Mouse (Mus musculus) inflammation-experienced regulatory T-cells, adult 6 months (primary cell): ENCODE measurements around the gene Cdh3. TPM values are rescaled to one million over a fixed set of nuclear protein-coding genes. Genes with fewer than 3 reads are reported as not detected.
"Not testable (repeated sequence)": the region's sequence is repeated elsewhere in the genome, so short reads cannot be mapped to it uniquely, and the experiment has no call there.

Source experiments
- ATAC-seq: one replicate; pipeline ENCODE4 v1.8.0; 2017
- polyA plus RNA-seq, 3 experiments: library from polyadenylated mRNA; unstranded; fragments of 100-300 nt; shearing (Covaris generic); gene quantifications; one replicate each; pipeline ENCODE4 v1.2.1; 2017

The Cdh3 gene
- polyA plus RNA-seq, 3 experiments from 2014 or later = not detected

DNA sequence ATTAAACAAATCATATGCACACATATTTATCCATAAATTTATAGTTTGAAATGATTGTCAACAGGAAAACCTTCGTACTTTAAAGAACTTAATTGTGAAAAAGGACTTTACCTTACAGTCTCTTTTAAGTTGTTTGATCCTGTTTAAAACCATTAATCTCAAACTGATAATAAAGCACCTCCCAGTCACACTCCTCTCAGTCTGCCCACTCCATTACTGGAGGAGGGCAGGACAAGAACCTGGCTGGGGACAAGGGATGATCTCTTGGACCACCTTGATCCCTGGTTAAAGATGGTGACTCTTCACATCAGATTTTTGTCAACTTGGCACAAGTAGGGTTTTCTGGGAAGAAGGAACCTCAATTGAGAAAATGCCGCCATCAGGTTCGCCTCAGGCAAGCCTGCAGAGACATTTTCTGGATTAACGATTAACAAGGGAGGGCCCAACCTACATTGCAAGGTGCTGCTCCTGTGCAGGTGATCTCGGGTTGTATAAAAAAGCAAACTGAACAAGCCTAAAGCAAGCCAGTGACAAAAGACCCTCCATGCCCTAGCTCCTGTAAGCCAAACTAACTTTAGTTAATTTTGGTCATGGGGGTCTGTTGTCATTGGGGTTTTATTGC lies 61.0 kb downstream of the Cdh3 start:
- no peak for ATAC-seq

DNA sequence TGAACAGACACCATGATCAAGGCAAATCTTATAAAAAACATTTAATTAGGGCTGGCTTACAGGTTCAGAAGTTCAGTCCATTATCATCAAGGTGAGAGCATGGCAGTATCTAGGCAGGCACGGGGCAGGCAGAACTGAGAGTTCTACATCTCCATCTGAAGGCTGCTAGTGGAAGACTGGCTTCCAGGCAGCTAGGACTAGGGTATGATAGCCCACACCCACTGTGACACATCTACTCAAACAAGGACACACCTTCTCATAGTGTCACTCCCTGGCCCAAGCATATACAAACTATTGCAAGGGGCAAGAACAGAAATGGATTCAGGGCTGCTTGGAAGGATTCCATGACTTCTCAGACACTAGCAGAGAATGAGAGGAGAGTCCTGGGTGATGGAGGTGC lies 61.5 kb downstream of the Cdh3 start:
- ATAC-seq = not testable (repeated sequence)

DNA sequence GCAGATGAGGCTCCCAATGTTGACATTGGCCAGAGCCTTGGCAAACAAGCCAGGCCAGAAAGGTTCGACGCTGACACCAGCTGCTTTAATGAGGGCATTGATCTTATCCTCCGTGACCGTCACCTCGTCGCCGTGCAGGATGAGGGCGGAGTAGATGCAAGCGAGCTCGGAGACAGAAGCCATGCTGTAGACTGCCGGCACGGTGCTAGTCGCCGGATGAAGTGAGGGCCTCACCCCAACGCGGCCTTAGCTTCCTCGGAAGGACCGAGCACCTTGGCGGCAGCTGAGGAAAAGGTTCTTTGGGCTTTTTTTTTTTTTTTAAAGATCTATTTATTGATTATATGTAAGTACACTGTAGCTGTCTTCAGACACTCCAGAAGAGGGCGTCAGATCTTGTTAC lies 62.5 kb downstream of the Cdh3 start, which contains the start of gene Gm10073:
Gene Gm10073 (minus strand): TSS at position 294 of the 400 bp plus-strand sequence.
- not testable (repeated sequence) for ATAC-seq

DNA sequence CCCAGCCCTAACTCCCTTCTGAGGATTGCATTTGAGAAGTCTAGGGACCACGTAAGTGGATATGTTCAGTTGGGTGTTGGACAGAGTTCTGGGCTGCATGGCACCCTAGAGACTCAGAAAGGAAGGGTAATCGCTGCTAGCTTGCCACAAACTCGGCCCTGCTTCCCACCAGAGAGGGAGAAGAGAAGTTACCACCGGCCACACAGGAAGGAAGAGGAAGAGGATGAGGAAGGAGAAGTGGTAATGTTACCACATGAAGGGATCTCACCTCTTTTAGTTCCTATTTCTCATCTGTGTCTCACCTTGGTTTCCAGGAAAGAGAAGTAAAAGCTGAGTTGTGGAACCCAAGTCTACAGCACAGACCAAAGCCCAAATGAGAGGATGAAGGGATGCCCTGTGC lies 63.6 kb downstream of the Cdh3 start:
- no peak for ATAC-seq

DNA sequence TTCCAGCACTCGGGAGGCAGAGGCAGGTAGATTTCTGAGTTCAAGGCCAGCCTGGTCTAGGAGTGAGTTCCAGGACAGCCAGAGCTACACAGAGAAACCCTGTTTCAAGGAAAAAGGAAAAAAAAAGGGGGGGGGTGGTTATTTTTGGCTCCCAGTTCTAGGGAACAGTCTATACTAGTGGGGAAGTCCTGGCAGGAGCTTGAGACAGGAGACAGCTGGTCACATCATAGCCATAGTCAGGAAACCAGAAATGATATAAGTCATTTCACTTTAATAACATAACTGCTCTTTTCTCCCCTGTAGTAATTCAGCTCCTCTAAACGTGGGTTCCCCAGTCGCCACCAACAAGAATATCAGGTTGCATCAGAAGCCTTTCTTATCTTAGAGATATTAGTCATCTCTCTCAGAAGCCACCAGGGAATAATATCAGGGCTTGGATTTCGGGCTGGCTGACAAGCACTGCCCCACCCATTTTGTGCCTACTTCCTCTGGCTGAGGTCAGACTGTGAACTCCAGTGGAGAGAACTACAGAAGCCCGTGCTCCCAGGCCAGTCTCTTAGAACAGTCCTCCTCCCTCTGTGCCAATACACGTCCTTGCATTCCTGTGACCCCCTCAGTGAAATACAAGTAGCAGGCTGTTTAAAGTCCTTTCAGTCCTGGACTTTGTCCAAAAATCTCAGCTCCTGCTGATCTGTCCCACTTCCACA lies 66.3 kb downstream of the Cdh3 start:
- no peak for ATAC-seq

DNA sequence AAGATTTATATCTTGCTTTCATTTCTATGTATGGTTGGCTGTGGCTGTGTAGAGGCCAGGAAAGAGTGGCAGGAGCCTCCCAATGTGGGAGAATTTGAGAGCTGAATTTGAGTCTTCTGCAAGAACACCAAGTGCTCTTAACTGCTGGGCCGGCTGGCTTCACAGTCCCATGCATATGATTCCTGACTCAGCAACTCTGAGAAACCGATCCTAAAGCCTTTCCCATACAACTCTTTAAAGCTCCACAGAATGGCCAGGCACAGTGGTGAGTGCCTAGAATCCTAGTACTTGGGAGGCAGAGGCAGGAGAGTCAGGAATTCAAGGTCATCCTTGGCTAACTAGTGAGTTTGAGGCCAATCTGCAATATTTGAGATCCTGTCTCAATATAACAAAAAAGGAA lies 68.8 kb downstream of the Cdh3 start:
- ATAC-seq = no peak

DNA sequence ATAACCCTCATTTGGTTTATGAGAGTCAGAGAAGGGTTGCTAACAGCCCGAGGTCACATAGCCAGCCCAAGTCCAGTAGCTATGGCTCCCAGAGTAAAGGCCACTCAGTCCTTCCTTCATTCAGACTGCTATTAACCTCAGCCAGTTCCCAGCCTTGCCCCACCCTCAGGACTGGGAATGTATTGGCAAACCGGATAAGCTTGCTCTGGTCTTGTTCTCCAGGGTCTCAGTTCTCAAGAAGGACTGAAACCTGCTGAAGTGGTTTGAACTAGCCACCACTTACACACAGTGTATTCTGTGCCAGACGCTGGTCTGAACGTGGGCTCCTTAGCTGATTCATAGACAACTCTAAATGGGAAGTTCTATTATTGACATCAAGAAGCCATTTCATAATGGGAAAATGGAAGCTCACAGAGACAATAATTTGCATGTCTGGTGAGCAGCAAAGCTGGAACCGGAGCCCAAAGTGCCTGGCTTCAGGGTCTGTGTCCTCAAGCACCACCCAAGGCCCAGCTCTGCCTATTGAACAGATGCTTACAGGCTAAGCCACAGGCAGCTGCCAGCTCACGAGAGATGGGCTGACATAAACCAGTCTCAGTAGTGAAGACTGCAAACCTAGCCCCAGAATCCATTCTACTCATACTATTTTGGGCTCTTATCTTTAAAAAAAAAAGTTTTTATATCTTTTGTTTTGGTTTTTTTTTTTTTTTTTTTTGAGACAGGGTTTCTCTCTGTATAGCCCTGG lies 70.8 kb downstream of the Cdh3 start:
- ATAC-seq = no peak

DNA sequence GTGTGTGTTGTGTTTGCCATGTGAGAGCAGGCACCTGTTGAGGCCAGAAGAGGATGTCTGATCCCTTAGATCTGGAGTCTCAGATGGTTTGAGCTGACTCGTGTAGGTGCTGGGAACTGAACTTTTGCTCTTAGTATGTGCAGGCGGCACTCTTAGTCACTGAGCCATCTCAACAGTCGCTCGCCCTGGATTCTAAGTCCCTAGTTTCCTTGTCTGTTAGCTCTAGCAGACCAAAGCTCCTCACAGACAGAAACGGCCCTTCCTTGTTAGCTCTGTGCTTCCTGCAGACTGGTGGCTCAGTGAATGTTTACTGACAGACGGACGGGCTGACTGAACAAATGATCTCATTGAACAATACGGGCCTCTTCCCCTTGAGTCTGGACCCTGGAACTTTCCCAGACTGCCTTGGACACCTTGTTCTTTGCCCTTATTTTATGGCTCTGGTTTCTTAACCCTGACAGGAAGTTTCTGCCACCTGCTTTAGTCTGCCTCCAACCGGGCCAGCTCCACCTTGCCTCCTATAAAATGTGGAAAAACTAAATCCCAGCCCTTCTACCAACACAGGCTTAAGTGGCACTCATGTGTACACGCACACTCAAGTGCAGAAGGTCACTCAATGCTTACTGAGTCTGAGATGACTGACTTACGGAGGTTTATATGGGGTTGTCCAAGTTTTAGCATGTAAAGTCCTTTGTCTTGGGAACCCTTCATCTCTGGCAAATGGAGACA lies 74.4 kb downstream of the Cdh3 start:
- no peak for ATAC-seq

DNA sequence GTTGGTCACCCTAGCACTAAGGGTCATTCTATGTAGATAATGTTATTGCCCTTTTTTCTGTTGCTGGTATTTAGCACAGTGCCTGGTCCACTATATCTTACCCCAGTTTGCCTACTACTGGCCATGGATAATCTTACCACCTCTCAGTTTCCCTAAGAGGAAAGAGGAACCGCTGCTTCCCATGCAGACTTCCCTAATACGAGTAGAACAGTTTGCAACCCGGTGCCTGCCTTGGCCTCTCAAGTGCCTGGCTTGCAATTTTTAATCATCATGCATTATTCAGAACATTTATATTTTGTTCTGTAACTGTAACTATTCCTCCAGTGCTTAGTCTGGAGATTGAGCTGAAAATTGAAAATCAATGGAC lies 75.0 kb downstream of the Cdh3 start:
- no peak for ATAC-seq

DNA sequence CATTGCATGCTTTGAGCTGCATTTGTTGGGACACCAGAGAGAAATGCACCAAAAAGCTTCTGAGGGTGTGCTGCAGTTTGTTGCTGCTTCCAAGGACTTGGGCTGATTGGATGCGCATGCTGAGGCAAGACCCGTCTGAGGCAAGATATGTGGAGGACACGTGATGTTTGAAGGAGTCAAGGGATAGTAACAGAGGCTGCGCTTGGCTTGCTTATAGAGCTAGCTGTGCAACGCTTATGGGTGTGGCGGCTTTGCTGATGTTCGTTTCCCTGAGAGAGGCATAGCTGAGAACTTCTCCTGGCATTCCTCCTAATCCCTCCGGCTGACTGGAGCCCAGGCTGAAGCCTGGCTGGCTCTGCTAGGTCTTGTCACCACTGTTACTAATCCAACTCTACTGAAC lies 76.2 kb downstream of the Cdh3 start:
- no peak for ATAC-seq

DNA sequence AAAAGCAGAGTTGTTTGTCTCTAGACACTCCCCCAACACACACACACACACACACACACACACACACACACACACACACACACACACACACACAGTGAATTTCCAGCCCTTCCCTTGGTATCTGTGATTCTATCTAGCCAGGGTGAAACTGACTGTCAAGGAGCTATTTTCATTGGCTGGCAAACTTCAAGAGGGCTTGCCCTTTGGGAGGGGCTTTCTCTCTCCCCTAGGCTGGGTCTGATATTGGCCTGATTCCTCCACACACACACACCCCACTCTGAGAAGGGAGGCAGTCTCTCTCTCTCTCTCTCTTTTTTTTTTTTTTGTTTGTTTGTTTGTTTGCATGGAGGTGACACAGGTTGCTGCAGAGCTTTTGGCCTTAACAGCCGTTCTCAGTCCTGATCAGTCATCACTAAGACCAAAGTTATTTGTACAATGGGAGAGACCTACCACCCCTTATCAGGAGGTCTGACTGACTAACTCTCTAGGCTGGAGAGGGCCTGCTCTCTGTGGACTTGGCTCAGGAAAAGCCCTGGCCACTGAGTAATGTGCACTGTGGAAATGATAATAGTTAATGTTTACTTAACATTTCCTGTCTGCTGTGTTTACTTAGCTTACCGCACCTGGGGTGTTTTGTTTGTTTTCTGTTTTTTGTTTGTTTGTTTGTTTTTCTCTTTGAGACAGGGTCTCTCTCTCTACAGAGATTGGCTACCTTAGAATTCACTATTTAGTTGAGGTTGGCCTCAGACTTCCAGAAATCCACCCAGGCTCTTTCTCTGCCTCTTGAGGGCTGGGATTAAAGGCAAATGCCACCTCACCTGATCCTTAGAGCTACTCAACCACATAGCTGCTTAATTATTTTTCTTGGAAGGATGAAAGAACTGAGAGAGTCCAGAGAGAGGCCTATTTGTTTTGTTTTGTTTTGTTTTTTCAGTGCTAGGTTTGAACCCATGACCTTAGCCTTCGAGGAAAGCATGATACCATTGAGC lies 78.0 kb downstream of the Cdh3 start:
- no peak for ATAC-seq

DNA sequence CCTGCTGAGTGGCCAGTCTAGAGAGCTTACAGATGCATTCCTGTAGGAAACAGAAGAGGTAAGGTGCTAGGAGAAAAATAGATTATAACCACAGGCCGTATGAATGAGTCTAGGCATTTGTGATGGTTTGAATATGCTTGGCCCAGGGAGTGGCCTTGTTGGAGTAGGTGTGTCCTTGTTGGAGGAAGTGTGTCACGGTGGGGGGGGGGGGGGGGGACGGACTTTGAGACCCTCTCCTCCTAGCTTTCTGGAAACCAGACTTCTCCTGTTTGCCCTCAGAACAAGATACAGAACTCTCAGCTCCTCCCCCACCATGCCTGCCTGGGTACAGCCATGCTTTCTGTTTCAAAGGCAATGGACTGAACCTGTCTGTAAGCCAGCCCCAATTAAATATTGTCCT lies 81.8 kb downstream of the Cdh3 start:
- no peak for ATAC-seq

DNA sequence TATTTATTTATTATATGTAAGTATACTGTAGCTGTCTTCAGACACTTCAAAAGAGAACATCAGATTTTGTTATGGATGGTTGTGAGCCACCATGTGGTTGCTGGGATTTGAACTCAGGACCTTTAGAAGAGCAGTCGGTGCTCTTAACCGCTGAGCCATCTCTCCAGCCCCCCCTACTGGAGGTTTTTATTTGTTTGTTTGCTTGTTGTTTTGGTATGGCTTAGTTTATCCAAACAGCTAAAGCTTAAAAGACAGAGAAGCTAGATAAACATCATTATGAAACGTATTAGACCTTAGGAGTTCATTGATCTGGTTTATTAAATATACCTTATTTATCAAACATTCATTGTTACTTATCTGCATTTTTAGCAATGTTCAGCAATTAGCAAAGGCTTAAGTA lies 84.9 kb downstream of the Cdh3 start:
- ATAC-seq = not testable (repeated sequence)

DNA sequence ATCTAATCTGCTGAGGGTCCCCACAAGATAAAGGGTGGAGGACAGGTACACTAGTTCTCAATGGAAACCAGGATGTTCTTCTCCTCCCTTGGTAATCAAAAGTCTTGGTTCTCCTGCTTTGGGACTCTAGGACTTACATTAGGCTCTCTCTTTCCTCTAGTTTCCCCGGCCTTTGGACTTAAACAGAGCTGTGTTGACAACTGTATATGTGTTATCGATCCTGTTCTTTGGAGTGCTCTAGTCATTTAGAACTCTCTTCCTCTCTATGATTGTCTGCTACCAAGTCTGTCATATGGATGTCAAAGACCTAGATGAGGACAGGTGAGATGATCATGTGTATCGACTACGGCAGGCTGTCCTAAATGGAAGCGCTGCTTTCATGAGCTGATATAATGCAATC lies 86.4 kb downstream of the Cdh3 start:
- no peak for ATAC-seq

DNA sequence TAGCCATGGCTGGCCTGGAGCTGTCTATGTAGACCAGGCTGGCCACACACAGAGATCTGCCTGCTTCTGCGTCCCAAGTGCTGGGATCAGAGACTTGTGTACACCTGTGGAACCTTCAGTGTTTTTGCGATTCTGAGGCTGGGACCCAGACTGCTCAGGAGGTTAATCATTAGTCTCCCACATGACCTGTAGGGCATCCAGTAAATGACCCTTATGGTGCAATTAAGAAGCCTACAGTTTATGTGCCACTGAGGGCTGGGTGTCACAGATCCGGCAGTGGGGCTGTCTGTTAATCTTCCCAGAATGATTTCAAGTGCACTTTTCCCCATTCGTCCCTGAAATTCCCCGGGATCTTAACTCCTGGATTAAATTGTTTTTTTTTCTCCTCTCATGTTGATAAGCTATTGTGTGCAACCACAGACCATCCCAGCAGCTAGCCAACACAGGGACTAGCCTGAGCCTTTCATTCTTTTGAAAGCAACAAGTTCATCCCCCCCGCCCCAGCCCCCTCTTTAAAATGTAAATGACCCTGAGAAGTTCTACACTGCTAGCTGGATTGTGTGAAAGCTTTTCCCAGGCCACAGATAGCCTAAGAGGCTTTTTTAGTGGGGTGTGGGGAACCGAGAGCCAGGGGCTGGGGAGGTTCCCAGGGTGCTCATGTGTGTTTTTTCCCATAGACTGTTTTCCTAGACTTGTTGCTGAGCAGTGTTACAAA lies 88.7 kb downstream of the Cdh3 start:
- ATAC-seq = no peak

DNA sequence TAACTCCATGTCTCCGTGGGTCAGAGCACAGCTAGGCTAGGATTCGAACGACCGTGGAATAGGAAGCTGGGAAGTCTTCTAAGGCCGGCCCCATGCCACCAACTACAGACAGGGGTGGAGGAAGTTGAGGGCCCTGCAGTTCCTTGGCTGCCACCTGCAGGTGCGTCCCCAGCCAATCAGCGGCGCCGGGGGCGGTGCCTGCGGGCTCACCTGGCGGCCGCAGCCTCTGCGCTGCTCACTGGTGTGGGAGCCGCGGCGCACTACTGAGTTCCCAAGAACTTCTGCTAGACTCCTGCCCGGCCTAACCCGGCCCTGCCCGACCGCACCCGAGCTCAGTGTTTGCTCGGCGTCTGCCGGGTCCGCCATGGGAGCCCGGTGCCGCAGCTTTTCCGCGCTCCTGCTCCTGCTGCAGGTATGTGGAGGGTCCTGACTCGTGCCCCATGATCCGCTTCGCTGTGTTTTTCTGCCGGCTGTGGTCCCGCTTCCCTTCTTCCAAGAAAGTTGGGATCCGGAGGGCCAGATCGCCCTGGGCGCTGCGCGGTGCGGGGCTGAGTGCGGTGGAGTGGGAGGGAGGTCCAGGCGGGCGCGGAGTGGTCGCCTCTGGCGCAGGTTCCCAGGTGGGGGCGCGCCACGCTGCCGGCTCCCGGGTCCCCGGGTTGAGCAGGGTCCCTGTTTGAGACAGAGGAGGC lies 92.6 kb downstream of the Cdh3 start, which contains the start of gene Cdh1:
Gene Cdh1 (plus strand): TSS at position 221 of the 689 bp plus-strand sequence.
- peak; percentile 76 for ATAC-seq

DNA sequence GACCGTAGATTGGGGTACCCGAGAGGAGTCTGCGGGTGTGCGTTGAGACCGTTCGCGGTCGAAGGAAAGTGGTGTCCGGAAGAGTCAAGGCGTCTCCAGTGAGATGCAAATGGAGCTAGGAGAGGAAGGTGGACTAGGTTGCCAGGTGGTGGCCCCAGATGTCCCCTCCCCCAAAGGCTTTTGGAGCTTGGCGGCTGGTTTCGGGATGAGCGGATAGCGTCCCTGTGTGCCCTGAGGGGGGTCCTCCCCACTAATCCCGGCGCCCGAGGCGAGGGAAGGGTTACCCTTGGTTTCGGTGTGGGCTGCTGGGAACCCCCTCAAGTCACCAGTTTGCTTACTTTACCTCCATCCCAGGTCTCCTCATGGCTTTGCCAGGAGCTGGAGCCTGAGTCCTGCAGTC lies 93.2 kb downstream of the Cdh3 start:
- no peak for ATAC-seq

DNA sequence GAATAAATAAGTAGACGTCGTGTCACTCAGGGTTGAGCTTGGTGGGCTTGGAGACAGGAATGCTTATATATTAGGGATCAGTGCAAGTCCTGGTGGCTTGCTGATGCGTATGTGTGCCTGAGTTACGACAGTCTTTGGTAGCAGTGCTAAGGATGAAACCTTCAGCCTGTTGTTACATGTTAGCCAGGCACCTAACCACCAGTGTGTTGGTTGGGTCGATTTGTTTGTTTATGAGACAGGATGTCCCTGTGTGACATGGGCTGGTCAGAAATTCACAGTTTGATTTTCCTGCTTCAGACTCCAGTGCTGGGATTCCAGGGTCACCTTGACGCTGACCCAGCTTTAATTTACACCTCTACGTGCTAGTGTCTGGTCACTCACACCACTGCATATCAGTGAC lies 95.0 kb downstream of the Cdh3 start:
- ATAC-seq = no peak

DNA sequence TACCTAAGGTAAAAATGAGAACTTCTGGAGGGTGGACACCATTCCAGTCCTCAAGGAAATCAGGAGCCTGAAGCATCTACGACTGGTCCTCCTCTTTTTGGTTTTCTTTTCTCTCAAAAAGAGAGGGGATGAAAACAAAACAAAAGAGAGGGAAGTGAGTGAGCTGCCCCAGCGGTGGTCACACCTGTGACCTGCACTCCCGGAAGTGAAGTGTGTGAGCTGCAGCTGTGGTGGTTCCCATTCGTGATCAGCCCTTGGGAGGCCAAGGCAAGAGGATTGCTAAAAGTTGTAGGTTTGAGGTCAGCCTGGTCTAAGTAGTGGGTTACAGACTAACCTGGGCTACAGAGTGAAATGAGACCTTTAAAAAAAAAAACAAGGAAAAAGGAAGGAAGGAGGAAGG lies 95.4 kb downstream of the Cdh3 start:
- ATAC-seq = no peak

DNA sequence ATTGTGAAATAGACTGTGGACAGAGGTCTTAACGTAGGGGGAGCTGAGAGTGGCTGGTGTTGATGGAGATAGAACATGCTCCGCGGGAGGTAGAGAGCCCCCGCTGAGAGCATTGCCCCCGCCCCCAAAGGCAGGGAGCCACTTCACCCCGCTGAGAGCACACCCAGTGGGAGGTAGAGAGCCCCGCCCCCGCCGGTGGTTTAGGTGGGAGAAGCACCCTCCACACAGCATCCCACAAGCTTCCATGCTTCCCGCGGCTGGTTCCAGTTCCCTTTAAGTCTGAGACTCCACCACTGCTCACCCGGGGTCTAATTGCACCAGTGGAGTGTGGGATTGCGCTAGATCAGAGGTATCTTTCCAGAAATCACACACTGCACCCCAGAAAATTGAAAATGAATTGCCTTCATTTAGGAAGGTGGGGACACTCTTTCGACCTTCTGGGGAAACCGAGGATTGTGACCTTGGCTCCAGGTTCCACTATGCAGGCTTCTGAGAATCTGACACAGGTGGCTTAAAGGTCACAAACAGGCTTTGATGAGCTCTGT lies 96.0 kb downstream of the Cdh3 start:
- ATAC-seq = no peak
